In the genomic region with DNA sequence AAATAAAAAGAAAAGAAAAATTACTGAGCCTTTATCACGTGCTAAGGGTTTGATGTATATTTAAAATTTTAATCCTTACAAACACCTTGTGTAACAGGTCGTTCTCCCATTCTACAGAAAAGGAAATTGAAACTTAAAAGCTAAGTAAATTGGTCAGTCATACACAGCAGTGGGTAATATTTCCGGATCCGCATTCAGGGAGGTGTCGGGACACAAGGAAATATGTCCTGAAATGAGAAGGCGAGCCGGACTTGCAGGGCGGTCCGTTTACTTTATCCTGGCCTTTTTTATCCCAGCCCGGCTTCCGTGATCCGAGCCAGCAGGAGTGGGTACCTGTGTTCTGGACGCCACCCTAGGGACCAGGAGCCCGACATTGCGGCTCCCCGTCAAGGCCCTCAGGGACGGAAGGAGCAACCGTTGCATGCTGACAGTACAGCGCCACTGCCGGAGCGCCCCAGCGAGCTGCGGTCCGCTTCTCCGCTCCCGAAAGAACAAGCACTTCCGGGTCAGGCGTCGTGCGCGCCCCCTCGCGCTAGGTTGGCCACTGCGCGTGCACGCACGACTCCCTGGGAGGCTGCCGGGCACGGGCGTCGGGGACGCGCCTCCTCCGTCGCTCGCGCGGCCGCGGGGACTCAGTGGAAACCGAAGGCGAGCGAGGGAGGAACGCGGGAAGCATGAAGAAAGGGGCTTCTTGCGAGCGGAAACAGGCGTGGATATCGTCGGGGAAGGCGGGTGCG, we compare ENCODE assay signal across 8 mouse cellular contexts. TPM values are rescaled to one million over a fixed set of nuclear protein-coding genes. Genes with fewer than 3 reads are reported as not detected.
DNase-seq lines count a peak whose midpoint lies in the region; ATAC-seq and TF ChIP-seq lines count a peak whose summit lies in the region.

A gene (plus strand): TSS at position 508 of the 737 bp plus-strand sequence.
A gene (minus strand): TSS at position 512 of the 737 bp plus-strand sequence.

- peaks cover 23% of the 10 kb centered on the region for H3K36me3 ChIP-seq in hindbrain, postnatal 0 days (ENCODE audit: insufficient read depth, low read length)

- peaks cover 3% of the 10 kb centered on the region; the same call in 1 of the 2 replicates for H3K4me1 ChIP-seq in hindbrain, postnatal 0 days (ENCODE audit: insufficient read depth, low read length)

- H3K4me2 ChIP-seq in hindbrain, postnatal 0 days (ENCODE audit: low read depth, low read length) = peak within 1 kb of the TSS; percentile 71

- peak; percentile 99 for DNase-seq in ZHBTc4 (ENCODE audit: low read depth, low spot score)
- DNase-seq in gastrocnemius, adult 2 months = peak; percentile 99
- DNase-seq in hindbrain, postnatal 0 days (ENCODE audit: low spot score) = peak; percentile 98
- peak; percentile 96 to 97 for DNase-seq in left cerebral cortex, adult 2 months (ENCODE audit: extremely low spot score in 1 of 2, low spot score in 2 of 2)
- DNase-seq in right cerebral cortex, adult 2 months (ENCODE audit: low spot score in 2 of 2) = peak; percentile 97 to 98
- peak; percentile 97 for DNase-seq in urinary bladder, postnatal 14 days (ENCODE audit: low spot score)

- no peak for TF ChIP-seq CTCF in gastrocnemius, adult 2 months (IDR thresholded peaks at IDR 0.05)
- TF ChIP-seq CTCF in hindbrain, postnatal 0 days (IDR thresholded peaks at IDR 0.05; ENCODE audit: low read depth) = peak; percentile 53
- TF ChIP-seq CTCF in left cerebral cortex, adult 2 months (IDR thresholded peaks at IDR 0.05) = no peak

- intact Hi-C loops in gastrocnemius, adult 2 months (cut with DNase I) = loop anchor here (1.0 to 2.0 kb wide), 2 partner anchors 64 to 222 kb away; a partner anchor contains a TSS
- intact Hi-C loops in left cerebral cortex, adult 2 months (cut with DNase I) = loop anchor here (2.0 to 10.0 kb wide), 4 partner anchors 78 to 382 kb away; a partner anchor contains a TSS

- peak within 1 kb of the TSS; percentile 97 for H3K27ac ChIP-seq in gastrocnemius, adult 2 months
- H3K27ac ChIP-seq in hindbrain, postnatal 0 days = peak within 1 kb of the TSS; percentile 94
- peak within 1 kb of the TSS; percentile 92 for H3K27ac ChIP-seq in left cerebral cortex, adult 2 months

- peak; percentile 91 for ATAC-seq in common myeloid progenitor, adult 5-6 weeks (replicated peaks; ENCODE audit: low read depth, poor library complexity, severe bottlenecking)
- ATAC-seq in hindbrain, postnatal 0 days = peak; percentile 94
- peak; percentile 97 for ATAC-seq in megakaryocyte, adult 5-6 weeks (ENCODE audit: poor library complexity, severe bottlenecking)

- peak within 1 kb of the TSS; percentile 75 for H3K9ac ChIP-seq in hindbrain, postnatal 0 days (replicated peaks; ENCODE audit: low read length)

- WGBS in hindbrain, postnatal 0 days = under 1% methylated on average over 52 of the region's 62 CpGs

- H3K4me3 ChIP-seq in gastrocnemius, adult 2 months = peak within 1 kb of the TSS; percentile 93
- peak within 1 kb of the TSS; percentile 72 for H3K4me3 ChIP-seq in hindbrain, postnatal 0 days (ENCODE audit: low read length)
- H3K4me3 ChIP-seq in left cerebral cortex, adult 2 months = peak within 1 kb of the TSS; percentile 85

- no peaks in the 10 kb centered on the region for H3K27me3 ChIP-seq in hindbrain, postnatal 0 days (ENCODE audit: insufficient read depth, low read length)

- no peaks in the 10 kb centered on the region for H3K9me3 ChIP-seq in hindbrain, postnatal 0 days (ENCODE audit: low read length)

RNA-seq across cellular contexts. Expression of the first gene that starts in this region (rescaled TPM):
- 51.0 and 58.6 TPM in 2 replicates for total RNA-seq in common myeloid progenitor, adult 5-6 weeks (2017)
- total RNA-seq in gastrocnemius, adult 2 months (2021) = 10 to 100 TPM; 16.5 to 17.6 TPM
- 1.5 and 3.1 TPM in 2 replicates for total RNA-seq in hindbrain, postnatal 0 days (2014; rRNA removed)
- polyA plus RNA-seq in hindbrain, postnatal 0 days (2015; fragmentation: Nextera tagmentation; extraction: Ambion mirVana) = 9.1 and 9.3 TPM in 2 replicates
- 1 to 10 TPM; 6.1 to 6.9 TPM for total RNA-seq in left cerebral cortex, adult 2 months (2021)
- total RNA-seq in megakaryocyte, adult 5-6 weeks (2015) = 29.8 and 37.1 TPM in 2 replicates
- 19.2 and 29.5 TPM in 2 replicates for total RNA-seq in megakaryocyte, adult 5-6 weeks (2017)

RNA-seq across cellular contexts. Expression of the second gene that starts in this region (rescaled TPM):
- total RNA-seq in common myeloid progenitor, adult 5-6 weeks (2017) = 15.5 and 32.9 TPM in 2 replicates
- 10 to 100 TPM; 14.9 to 17.8 TPM for total RNA-seq in gastrocnemius, adult 2 months (2021)
- 22.5 and 25.7 TPM in 2 replicates for total RNA-seq in hindbrain, postnatal 0 days (2014; rRNA removed)
- 8.6 and 11.0 TPM in 2 replicates for polyA plus RNA-seq in hindbrain, postnatal 0 days (2015; fragmentation: Nextera tagmentation; extraction: Ambion mirVana)
- 10 to 100 TPM; 13.9 to 15.5 TPM for total RNA-seq in left cerebral cortex, adult 2 months (2021)
- 9.0 and 10.6 TPM in 2 replicates for total RNA-seq in megakaryocyte, adult 5-6 weeks (2015)
- 8.7 and 19.2 TPM in 2 replicates for total RNA-seq in megakaryocyte, adult 5-6 weeks (2017)

Comparison
In these comparisons a context has a peak if more than half of its experiments do, and no peak if none do; other contexts are left out.
1. Peak in every context shown above with its lines: DNase-seq, ATAC-seq, H3K4me3 ChIP-seq and H3K27ac ChIP-seq.